Mouse (Mus musculus) bone marrow, adult 2 months (tissue): ENCODE measurements at regions not wholly inside any gene's neighbourhood (a gene's known extent, or its start where the extent isn't known, plus 50 kb on each side); places are given as distances from the start of the nearest gene placed in this dataset.

Source experiments
- CTCF ChIP-seq: fragments of 200-500 bp; IDR thresholded peaks from 2 replicates; pipeline ENCODE4 v1.5.1; 2011; ENCODE audit warnings: low read length, control low read depth; ENCODE audit not compliant: control insufficient read depth, insufficient read depth
- POLR2A ChIP-seq: fragments of 200-500 bp; IDR thresholded peaks from 2 replicates; pipeline ENCODE4 v1.6.1; 2011; ENCODE audit warnings: low read depth, mild to moderate bottlenecking, control low read depth, low read length, borderline replicate concordance; ENCODE audit not compliant: control insufficient read depth

GRCm38 (mm10) chr10:111558675-111559340, 52.7 kb downstream of the Phlda1 start:
- TF ChIP-seq CTCF (no peak), POLR2A (no peak)
